Mouse (Mus musculus) urinary bladder, adult 2 months (tissue): ENCODE results near the gene Mien1. TPM values are rescaled to one million over a fixed set of nuclear protein-coding genes. Genes with fewer than 3 reads are reported as not detected.

Experiments
- DNase-seq: peaks from one replicate; pipeline ENCODE4 v3.0.0; 2022; ENCODE audit warnings: low spot score
- polyA plus RNA-seq: library from polyadenylated mRNA; depleted of rRNA; stranded (reverse); fragments of >200 nt; gene quantifications from 2 replicates; pipeline ENCODE4 v1.2.3, GENCODE M21; 2012; rRNA removed

The Mien1 gene
- polyA plus RNA-seq, result 105 and 127 TPM in 2 replicates

GRCm38 (mm10) chr11:98438331-98439158 is at the start of gene Mien1:
Mien1 (minus strand) TSS chr11:98438991.
- peak; percentile 98 for DNase-seq

- DNase-seq, result no peak
Observed at GRCm38 (mm10) chr11:98487526-98488040, 48.8 kb upstream of the Mien1 start.

- no peak for DNase-seq
Observed at GRCm38 (mm10) chr11:98485749-98486148, 47.0 kb upstream of the Mien1 start.

- no peak for DNase-seq
Observed at GRCm38 (mm10) chr11:98482067-98482466, 43.3 kb upstream of the Mien1 start.

- DNase-seq, result no peak
Observed at GRCm38 (mm10) chr11:98481231-98481630, 42.4 kb upstream of the Mien1 start.

GRCm38 (mm10) chr11:98479940-98480497 is 41.2 kb upstream of the Mien1 start:
- no peak for DNase-seq

GRCm38 (mm10) chr11:98479026-98479939 is 40.5 kb upstream of the Mien1 start:
- no peak for DNase-seq

GRCm38 (mm10) chr11:98477011-98477701 is 38.4 kb upstream of the Mien1 start:
- DNase-seq, result no peak

- no peak for DNase-seq
Observed at GRCm38 (mm10) chr11:98476434-98476807, 37.6 kb upstream of the Mien1 start.

- no peak for DNase-seq
Observed at GRCm38 (mm10) chr11:98475630-98476433, 37.0 kb upstream of the Mien1 start.

- no peak for DNase-seq
Observed at GRCm38 (mm10) chr11:98474967-98475366, 36.2 kb upstream of the Mien1 start.

GRCm38 (mm10) chr11:98473916-98474479 is 35.2 kb upstream of the Mien1 start:
- no peak for DNase-seq

GRCm38 (mm10) chr11:98472696-98473095 is 33.9 kb upstream of the Mien1 start:
- DNase-seq, result no peak

- no peak for DNase-seq
Observed at GRCm38 (mm10) chr11:98470795-98471194, 32.0 kb upstream of the Mien1 start.

- no peak for DNase-seq
Observed at GRCm38 (mm10) chr11:98469761-98470714, 31.2 kb upstream of the Mien1 start.

GRCm38 (mm10) chr11:98464516-98464915 is 25.7 kb upstream of the Mien1 start:
- DNase-seq, result no peak

- DNase-seq, result no peak
Observed at GRCm38 (mm10) chr11:98463911-98464310, 25.1 kb upstream of the Mien1 start.

GRCm38 (mm10) chr11:98462255-98462654 is 23.5 kb upstream of the Mien1 start:
- DNase-seq, result no peak

- DNase-seq, result no peak
Observed at GRCm38 (mm10) chr11:98461109-98461720, 22.4 kb upstream of the Mien1 start.
